Mouse (Mus musculus) gastrocnemius, postnatal 14 days (tissue): ENCODE results near the gene Cerkl. TPM values are rescaled to one million over a fixed set of nuclear protein-coding genes. Genes with fewer than 3 reads are reported as not detected.

Experiments used
- DNase-seq: peaks from one replicate; pipeline ENCODE4 v3.0.0; 2021; ENCODE audit warnings: mixed read lengths
- intact Hi-C: fragments of 180-260 bp; cut with DNase I; formaldehyde crosslinking; loops from one replicate; pipeline ENCODE4 v1.15.1; 2025; ENCODE audit warnings: low total_unique reads
- total RNA-seq, 2 experiments: library from RNA; stranded (reverse); gene quantifications; 2 replicates each; pipeline ENCODE4 v1.2.3; 2021

The Cerkl gene
- total RNA-seq, 2 experiments from 2014 or later, result 0.25 to 0.33 TPM

DNA sequence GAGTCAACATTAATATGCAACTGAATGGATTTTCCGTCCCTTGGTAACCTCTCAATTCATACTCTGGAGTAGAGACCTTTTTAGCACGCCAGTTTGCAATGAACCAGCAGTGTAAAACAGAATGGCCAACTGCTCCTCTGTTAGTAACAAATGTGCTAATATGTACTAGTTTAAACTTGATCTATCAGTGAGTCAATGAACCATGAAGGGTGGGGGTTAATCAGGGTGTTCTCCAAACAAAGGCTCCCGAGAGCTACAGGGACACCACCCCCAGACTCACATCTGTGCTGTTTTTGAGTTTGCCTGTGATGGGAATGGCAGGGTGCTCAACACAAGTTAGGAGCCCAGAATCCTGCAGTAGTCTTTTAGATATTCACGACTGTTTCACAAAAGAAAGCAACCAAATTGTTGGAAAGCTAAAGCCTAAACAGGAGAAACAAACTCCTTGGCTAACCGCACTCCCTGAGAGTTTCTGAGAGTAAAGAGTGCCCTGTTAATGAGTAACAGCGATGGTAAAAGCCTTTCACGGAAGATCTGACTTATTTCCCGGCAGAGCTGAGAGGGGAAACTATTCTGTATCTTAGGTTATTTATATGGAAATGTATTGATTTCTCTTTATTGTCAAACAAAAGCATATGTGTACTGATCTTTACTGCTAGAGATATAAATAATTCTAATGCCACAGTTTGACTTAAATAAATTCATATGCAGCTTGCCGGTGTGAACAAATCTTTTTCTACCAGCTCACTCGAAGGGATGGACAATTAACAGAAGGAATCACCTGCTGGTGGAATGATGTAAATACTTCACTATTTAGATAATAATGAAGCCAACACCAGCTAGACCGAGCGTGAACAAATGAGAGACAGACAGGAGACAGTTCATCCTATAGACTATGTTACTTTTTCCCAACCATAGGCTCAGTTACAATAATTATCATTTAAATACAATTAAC, 77.2 kb downstream of the Cerkl start:
- no peak for DNase-seq
- intact Hi-C loops, result loop anchor here (10.0 kb wide), 1 partner anchor 395 kb away; no protein-coding TSS in a partner anchor

DNA sequence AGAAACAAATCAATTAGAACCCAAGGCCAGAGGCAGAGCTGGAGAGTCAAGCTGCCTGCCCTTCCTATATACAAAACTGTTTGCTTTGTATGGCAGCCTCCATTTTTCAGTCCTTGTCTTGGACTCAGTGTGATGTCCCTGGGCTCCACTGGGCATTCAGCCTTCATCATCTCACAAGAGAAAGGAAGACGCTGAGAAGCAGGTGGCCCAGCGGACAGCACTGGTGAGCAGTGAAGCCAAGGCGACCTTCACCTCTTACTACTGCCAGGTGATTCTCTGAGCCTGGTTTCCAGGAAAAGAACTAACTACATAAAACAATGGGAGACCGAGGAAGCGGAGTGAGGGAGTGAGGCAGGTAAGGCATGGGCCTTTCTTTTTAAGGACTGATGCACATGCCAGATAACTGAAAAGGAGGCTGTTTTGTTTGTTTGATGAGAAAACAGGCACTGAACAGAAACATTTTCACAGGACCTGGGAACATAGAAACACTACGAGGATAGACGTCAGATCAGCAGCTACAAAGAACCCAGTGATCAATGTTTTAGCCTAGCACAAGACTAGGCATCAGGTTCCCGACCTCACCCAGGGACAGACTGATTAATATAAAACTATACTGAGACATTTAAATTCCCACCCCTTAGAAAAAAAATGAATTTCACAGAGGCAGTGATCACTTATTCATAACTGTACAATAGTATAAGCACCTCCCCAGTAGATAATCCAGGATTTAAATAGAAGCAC, 78.1 kb downstream of the Cerkl start:
- intact Hi-C loops, result loop anchor here (10.0 kb wide), 1 partner anchor 396 kb away; no protein-coding TSS in a partner anchor
- no peak for DNase-seq

DNA sequence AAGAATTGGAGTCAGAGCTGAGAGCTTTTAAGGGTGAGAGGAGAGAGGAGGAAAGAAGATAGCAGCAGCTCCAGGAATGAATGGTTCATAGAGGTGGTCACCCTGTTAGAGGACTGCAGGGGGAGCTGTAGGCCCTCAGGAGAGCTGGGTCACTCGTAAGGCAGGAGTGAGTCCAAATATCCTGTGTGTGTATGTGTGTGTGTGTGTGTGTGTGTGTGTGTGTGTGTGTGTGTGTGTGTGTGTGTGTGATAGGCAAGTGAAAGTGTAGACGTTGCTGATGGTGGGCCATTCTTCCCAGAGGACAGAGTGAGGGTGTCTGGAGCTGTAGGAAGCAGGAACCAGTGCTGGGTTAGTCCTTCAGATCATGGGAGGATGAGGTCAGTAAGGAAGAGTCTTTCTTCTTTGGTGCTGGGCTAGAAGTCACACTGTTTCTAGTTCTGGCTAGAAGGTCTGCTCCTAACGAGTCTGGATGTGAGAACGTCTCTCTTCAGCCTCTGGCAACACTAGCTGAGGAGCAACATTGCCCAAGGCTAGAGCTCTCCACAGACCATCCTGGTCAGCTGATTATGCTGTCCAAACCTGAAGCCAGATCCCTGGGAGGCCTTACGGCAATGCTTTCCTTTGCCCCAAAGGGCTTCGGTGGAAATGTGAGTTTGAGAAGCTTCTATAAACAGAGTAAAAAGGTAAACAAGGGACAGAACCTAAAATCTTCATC, 83.9 kb downstream of the Cerkl start:
- no peak for DNase-seq
- intact Hi-C loops, result loop anchor here (10.0 kb wide), 1 partner anchor 402 kb away; no protein-coding TSS in a partner anchor

DNA sequence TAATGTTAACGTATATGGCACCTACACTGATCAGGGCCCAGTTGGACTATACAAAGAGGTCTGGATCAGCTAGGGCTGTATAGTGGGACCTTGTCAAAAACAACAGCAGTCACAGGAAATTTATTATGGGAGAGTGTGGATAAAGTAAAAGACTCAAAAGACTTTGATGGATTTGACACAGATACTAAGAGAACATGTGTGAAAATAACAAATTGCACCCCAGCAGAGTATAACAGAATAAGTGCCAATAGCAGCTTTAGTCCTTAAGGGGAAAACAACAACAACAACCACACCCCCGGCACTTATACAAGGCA, 84.5 kb downstream of the Cerkl start:
- intact Hi-C loops, result loop anchor here (10.0 kb wide), 1 partner anchor 403 kb away; no protein-coding TSS in a partner anchor
- no peak for DNase-seq

DNA sequence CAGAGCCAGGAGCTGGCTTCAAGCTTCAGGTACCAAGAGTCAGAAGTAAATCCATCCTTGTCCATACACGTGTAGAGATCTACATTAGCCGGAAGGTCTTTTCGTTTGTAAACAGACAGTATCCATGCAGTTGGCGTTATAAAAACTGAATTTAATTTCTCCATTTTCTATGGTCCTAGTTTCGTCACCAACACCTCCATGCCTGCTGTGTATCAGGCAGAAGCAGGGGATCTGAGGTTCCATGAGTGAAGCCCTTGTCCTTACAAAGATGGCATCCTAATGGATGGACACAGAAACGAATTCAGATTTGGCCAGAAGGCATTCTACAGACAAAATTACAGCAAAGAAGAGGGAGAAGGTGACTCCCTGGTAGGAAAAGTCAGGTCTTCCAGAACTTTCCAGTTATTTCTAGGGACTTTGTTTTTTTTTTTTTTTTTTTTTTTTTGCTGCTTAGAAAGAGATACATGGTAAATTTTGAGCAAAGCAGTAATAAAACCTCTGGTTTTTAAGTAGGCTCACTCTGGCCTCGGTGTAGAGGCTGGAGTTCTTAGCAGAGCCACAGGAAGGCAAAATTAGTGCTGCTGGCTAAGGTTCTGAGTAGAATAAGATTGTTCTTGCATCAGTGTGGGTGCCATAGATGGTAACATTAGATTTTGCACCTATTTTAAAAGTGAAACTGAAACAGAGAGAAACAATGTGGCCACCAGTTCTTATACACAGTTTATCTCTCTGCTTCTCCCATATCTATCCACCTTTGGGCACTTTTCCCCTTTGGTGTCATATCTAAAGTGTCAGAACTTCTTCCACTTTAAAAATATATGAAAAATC, 85.0 kb downstream of the Cerkl start:
- DNase-seq, result no peak
- intact Hi-C loops, result loop anchor here (10.0 kb wide), 1 partner anchor 403 kb away; no protein-coding TSS in a partner anchor

DNA sequence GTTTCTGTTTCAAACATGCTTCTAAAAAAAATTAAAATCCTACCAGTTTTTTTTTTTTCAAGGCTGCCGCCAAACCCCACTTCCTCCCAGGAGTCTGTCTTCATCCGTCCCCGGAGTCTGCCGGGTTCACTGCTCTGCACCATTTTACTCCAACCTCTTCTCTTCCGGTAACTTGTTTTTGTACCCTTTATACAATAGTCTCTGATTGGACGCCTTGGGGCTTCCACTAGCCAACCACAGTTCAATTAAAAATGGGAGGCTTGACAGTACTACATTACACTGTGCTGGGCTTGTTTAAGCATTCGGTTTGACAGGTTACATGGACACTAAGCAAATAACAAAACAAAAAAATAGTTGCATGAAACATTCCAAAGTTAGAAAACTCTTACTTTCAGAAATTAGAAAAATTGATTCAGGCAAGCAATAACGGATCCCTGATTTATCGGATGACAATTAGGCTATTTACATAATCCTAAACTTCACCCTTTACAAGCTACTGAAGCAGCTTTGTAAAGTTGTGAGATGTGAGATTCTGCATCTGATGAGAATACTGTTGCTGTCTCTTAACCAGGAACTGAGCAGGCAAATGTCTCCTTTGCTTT, 85.8 kb downstream of the Cerkl start:
- intact Hi-C loops, result loop anchor here (10.0 kb wide), 1 partner anchor 404 kb away; no protein-coding TSS in a partner anchor
- no peak for DNase-seq

DNA sequence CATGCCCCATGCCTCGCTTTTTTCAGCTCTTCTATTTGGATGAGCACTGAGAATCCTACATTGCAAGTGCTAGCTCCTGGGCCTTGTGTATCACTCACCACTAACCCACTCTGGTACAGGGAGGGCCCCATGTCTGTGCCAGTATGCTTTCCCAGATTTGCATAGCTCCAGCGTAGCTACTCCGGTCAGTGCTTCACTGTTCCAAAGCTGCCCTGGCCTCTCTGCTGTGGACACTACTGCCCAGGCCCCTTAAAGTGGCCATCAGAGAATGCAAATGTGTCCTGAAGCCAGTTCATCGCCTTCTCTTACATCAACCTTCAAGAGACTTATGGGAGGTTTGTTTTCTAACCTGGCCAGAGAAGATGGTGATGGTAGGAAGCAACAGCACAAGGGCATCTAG, 86.7 kb downstream of the Cerkl start:
- intact Hi-C loops, result loop anchor here (10.0 kb wide), 1 partner anchor 405 kb away; no protein-coding TSS in a partner anchor
- DNase-seq, result no peak

DNA sequence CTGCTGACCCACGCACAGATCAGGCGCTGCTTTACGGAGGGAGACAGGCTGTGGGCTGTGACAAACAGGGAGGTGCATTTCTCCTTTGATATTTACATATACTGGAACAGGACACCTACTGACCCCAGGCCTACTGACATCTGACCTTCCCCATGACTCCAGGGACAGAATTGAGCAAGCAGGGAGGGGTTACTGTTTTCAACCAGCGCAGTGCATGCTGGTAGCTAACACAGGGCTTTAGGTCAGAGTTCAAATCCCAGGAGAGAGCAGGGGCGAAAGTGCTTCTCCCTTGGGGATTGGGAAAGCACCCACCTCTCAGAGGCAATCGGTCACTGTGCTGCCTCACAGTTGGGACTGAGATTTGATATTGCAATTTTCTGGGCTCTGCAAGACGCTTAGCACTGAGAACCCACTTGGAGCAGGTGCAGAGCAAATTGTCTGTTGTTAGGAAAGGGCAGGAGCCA, 87.5 kb downstream of the Cerkl start:
- intact Hi-C loops, result no loop called here

DNA sequence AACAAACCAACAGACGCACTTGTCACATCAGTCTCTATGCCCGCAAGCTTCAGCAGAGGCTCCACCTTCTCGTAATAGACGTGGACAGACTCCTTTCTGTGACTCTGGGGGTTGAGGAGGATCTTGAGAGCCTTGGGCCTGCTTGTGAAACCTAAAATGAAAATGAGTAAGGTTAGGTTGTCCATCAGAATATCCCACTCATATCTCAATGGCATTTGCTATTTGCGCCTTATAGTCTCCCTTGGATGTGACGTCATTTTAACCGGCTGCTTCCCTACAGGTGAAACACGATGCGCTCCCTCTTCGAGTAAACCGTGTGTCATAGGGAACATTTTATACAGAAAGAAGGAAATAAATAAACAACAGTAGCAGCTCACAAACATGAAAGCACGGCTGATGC, 87.9 kb downstream of the Cerkl start:
- intact Hi-C loops, result no loop called here
- no peak for DNase-seq

More for the DNA sequence above, 87.5 kb downstream of the Cerkl start:
- DNase-seq, result no peak

DNA sequence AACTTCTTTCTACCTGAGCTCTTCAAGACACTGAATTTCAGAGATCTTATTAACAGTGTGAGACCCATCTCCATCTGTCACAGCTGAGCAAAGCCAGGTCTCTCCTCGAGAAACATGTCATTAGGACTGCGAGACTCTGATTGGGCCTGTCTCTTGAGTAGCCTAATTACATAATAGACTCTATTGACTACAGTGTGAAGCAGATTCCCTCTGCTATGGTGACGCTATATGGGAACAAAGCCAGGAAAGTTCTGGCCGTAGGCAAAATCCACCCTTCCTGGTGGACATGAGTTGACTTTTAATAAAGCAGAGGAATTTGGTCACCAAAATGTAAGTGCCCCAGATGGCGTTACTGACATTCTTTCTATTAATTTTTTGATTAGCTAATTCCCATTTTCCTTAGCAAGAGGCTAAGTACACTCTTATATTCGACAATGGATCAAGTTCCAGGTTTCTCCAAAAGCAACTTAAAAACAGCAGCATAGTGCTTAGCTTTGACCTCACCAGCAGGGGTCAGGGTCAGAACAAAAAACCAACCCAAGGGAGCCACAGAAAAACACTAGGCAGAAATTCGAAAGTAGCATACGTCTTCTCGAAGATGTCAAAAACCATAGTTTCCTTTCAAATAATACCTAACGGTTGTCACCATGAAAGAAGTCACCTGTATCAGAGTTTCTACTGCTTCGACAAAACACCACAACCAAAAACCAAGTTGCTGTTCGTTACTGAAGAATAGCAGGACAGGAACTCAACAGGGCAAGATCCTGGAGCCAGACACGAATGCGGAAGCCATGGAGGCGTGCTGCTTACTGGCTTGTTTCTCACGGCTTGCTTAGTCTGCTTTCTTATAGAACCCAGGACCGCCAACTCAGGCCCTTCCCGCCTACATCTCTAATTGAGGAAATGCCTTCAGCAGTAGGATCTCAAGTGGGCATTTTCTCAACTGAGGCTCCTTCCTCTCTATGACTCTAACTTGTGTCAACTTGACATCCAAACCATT, 88.8 kb downstream of the Cerkl start:
- intact Hi-C loops, result no loop called here

DNA sequence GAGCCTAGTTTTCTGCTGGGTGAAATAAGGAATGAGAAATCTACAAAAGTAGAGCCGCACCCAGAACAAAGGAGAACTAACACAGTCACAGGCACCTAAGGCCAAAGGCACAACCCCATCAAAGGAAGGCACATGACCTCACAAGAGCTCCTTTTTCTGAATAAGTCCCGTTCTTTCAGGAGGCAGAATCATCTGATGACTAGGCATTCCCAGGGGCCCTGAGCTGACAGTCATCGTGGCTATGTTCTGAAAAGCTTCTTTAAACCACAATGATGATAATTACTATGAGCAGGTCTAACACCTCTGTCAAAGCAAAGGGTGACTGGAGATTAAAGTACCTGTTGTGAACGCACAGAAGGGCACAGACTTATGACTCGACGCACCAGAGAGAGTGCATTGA, 92.7 kb downstream of the Cerkl start:
- intact Hi-C loops, result no loop called here
- no peak for DNase-seq

More for the DNA sequence above, 88.8 kb downstream of the Cerkl start:
- no peak for DNase-seq

DNA sequence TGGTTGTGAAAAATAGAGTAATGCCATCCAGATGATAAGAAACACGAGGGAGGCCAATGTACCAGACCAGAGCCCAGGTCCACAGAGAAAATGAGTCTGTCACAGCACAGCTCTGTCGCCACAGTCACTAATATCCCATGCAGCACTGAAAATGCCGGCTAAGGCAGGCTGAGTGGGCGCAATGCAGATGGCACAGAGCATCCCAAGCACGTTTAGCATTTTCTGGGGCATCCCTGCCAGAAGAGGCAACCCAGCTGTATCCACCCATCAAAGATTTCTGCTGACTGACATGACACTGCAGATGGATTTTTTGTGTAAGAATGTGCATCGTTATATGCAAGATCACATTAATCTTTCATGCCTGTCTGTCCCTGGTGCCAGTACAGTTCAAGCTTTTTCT, 94.6 kb downstream of the Cerkl start:
- DNase-seq, result no peak
- intact Hi-C loops, result no loop called here

DNA sequence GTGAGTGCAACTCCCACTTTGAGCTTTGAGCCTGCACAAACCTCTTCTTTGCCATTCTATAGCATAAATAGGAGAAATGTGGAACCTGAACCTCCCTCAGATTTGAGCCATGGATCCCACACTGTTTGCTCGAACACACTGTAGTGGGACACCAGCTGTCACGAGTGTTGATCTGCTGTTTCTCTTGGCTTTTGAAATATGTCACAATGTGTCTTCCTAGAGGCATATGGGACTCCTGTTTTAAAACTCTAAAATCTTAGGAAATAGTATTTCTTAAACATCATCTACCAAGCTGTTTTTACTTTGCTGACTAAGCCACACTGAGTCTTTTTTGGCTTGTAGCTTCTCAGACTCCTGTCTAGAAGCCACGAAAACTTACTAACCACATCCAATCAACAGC, 98.8 kb downstream of the Cerkl start:
- intact Hi-C loops, result no loop called here

DNA sequence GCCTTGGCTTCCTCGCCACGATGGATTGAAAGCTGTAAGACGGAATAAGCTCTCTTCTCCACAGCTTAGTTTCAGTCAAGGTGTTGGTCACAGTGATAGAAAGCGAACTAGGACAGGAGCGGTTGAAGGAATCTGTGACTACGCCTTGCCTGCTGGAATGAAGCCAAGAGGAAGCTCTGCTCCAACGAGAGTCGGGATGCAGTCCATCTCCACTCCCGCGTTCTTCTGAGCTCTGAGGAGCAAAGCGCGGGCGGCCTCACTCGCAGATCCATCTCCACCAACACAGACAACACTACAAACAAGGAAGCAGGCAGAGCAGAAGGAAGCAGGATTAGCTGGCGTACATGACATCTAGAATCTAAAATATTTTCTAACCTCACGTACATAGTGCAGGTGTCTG, 101.8 kb downstream of the Cerkl start:
- intact Hi-C loops, result no loop called here
- no peak for DNase-seq

More for the DNA sequence above, 98.8 kb downstream of the Cerkl start:
- DNase-seq, result no peak

DNA sequence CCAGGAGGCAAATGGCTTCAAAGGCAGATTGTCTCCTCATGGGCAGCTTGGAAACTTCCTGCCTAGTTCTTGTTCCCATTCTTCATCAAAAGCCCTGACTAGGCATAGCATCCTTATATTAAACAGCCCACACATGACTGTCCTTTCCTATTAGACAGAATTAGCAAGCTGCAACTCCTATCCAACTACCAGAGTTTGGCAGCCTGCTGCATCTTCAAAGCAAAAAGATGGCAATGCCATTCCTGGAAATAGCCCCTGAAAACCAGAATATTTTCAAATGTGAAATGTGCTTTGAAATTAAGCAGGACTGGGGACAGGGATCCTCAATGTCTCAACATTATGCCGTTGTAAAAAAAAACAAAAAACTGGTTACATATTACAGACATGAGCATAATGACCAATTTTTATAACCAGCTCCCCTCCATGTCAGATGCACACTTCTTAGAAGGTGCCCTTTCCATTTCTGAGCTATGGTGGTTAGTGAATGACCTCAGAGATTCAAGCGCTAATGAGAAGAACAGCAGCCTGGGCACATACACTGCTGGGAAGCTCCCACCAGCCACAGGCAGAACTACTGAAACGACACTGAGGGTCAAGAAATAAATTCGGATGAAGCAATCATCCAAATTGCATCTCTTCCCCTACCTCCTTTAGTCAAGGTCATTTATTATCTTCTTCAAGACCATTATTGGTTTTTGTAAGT, 104.3 kb downstream of the Cerkl start:
- DNase-seq, result no peak
- intact Hi-C loops, result no loop called here
